Mouse (Mus musculus): ENCODE measurements around the gene Camta1. TPM values are rescaled to one million over a fixed set of nuclear protein-coding genes. Genes with fewer than 3 reads are reported as not detected.

The Camta1 gene
- total RNA-seq, 4 experiments from 2014 or later: 236 to 299 (median 267) TPM

GRCm38 (mm10) chr4:151454611-151455010 lies 407.1 kb downstream of the Camta1 start:
- DNase-seq (ENCODE audit: low spot score in 2 of 2): no peak

DNA sequence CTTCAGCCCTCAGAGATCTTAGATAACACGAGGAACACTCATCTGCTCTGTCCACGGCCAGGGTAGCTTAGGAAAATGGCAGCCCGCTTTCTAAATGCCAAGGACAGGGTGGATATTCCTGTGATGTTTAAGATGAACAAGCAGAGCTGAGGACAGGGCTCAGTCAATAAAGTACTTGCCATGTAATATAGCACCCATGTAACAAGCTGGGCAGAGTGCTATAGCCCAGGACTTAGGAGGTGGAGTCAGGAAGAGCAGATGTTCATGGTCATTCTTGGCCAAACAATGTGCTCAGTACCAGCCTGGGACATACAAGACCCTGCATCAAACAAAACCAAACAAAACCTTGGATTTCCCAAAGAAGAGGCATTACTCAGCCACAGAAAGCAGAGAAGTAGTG lies 407.6 kb downstream of the Camta1 start:
- DNase-seq (ENCODE audit: low spot score in 2 of 2): no peak

DNA sequence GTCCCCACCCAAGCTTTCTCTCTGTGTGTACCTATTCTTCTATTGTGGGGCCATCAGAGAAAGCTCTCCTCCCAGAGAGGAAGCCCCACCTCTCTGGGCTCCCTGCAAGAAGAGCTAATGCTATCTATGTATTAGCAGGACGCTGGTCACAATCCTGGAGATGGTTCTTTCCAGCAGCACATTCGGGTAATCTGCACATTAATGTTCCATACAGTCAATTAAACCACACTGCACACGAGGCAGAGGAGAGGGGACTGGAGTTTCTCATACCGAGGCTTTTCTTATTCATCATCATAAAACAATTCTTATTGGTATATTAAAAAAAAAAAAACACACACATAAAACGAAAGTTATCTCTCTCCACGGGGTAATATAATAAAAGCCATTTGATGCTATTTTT lies 409.8 kb downstream of the Camta1 start:
- DNase-seq (ENCODE audit: low spot score in 2 of 2): no peak

DNA sequence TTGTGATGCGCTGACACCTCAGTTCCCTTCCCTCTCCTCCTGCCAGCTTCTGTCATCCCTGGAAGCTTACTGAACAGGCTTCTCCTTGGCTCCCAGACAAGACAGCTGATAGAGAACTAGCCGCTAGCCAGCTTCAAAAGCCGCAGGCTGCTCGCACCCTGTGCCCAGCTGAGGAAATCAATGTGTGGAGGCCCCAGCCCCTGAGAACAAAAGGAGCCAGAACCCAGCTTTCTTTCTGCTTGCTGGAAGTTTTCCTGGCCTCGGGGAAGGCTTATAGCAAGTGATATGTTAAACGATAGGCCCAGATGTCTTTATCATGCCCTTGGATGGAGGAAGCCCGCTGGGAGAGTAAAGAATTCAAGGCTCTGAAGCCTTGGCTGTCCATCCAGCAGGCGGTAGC lies 411.7 kb downstream of the Camta1 start:
- DNase-seq (ENCODE audit: low spot score in 2 of 2): no peak

DNA sequence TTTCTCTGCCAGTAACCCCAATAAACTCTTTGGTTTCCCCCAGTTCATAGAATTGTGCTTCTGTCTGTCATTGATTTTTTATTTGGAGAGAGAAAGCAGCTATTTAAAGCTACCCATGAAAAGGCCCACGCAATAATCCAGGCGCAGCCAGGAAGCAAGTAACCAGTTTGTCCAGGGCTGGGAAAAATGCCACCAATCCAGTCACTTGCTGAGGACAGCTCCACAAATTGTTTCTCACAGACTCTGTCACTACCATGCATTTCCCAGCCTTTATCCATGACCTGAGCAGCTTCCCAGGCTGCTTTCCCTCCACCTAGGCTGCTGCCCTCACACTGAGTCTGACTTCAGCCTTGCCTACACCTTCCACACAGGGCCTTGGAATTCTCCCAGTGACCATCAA lies 413.3 kb downstream of the Camta1 start:
- peak; percentile 19 to 50 for DNase-seq (ENCODE audit: low spot score in 2 of 2)

DNA sequence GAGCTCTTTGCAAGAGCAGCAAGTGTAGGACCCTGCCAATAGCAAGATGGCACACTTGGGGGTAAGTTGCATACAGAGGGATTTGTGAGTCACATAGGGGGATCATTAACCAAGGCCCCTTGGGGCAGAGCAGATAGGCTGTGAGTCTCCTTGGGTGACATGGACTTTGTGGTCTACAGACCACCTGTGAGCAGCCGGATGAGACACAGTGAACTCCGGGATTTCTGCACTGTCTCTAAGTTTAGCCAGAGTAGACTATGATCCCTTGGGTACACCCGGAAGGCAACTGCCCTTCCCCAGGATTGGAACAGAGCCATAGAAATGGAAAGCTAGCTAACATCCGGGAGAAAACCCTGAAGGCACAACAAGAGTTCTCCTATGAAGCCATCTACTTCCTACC lies 417.0 kb downstream of the Camta1 start:
- DNase-seq (ENCODE audit: low spot score in 2 of 2): no peak

- no peak for DNase-seq (ENCODE audit: low spot score in 2 of 2)
These were observed 423.1 kb downstream of the Camta1 start for GRCm38 (mm10) chr4:151438561-151438960.

- DNase-seq (ENCODE audit: low spot score in 2 of 2): no peak
These were observed 423.8 kb downstream of the Camta1 start for GRCm38 (mm10) chr4:151437859-151438258.

DNA sequence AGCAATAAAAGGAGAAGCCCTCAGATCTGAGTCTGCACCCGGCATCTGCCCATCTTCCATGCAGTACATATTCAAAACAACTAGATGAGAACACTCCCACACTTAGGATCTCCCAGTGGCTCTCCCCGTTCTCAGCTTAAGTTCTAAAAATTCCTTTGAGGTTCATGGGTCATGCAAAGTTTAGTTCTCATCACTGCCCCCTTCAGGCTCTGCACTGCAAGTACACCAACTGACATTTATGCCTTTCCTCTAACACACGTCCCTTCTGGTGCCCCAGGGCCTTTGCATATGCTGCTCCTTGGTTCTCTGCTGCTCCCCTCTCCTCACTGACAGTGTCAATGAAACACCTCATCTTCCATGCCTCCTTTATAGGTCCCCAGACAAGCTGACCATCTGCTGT lies 436.5 kb downstream of the Camta1 start:
- DNase-seq (ENCODE audit: low spot score in 2 of 2): no peak

DNA sequence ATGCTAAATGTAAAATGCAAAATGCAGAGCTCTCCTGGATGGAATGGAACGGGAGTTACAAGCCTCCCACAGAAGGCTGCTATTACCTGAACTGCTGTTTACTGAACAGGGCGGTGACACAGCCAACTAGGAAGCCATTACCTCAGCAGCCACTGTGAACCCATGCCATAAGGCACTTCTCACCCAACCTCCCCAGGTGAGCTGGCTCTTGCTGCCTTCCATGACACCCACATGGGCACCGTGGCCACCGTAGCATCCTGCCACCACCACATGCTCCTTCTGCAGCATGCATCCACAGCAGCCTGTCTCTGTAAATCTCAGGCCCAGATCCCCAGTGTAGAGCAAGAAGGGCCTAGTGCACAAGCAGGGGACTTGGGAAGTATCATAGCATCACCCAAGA lies 438.8 kb downstream of the Camta1 start:
- DNase-seq (ENCODE audit: low spot score in 2 of 2): no peak

DNA sequence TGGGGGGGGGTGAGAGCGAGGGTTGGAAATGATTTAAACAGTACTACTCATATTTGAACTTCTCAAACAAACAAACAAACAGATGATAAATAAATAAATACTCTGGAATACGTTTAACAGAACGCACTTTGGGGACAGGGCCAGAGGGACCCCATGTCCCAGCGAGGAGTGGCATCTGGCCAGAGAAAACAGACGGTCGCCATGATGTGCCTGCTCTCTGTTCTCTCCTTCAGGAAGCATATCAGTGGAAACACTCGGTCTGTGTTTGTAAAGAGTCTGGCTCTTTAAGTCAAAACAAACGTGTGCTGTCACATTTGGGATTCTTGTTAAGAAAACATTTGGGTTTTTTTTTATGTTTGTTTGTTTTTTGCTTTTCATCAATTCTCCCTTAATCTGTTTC lies 439.3 kb downstream of the Camta1 start:
- no peak for DNase-seq (ENCODE audit: low spot score in 2 of 2)

DNA sequence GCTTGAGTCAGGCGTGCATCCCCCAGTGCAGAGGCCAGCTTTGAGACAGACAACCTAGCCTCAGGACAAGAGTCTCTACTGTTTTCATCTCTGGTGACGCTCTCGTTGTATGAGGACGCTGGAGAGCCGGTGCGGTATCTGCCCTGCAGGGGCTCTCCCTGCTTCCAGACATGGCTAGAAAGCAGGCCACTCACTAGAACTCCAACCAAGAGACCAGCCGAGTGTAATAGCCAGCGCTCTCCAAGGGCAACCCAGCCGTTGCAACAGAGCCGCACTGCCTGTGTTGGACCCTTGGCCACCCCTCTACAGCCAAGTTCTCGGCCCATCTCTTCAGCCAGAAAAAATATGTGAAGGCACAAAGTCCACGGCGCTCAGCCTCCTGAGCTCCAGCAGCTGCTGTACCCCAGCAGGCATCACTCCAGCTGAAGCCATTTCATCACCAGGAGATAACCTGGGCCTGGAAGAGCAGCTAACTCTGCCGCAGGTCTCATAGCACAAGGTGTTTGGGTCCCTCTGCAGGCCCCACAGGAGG lies 443.3 kb downstream of the Camta1 start:
- DNase-seq (ENCODE audit: low spot score in 2 of 2): no peak

DNA sequence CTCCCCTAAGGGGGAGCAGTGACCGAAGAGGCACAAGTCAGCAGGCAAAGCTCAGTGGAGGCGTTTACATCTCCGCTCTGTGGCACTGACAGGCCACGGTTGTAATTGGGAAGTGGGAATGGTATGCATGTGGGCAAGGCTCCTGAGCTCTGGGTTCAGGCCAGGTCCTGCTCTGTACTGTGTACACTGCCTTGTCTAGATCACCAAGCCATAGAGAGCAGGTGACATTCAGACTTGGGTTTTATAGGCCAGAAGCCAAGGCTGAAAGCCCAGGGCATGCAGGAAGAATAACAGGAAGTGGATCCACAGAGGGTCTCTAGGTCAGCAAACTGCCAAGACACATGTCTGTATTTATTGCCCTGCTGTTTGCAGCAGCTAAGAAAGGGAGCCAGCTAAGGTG lies 445.9 kb downstream of the Camta1 start:
- DNase-seq (ENCODE audit: low spot score in 2 of 2): no peak

- DNase-seq (ENCODE audit: low spot score in 2 of 2): no peak
These were observed 446.3 kb downstream of the Camta1 start for GRCm38 (mm10) chr4:151415376-151415775.

DNA sequence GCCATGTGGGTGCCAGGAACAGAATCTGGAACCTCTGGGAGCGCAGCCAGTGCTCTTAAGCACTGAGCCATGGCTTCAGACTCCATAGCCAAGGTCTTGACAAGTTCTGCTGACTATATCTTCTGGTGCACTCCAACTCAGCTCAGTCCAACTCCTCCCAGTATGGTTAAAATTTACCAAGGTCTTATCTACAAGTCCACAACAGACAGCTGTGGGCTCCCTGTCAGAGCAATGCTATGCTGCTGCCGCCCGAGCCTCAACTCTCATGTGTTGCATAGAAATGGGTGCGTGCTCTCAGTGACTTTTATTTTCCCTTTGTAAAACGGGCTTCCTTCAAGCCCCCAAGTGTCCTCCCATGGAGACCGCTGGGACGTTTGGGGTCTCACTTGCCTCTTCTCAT lies 446.7 kb downstream of the Camta1 start:
- no peak for DNase-seq (ENCODE audit: low spot score in 2 of 2)

GRCm38 (mm10) chr4:151411641-151412061 lies 450.0 kb downstream of the Camta1 start:
- DNase-seq (ENCODE audit: low spot score in 2 of 2): peak; percentile 81 to 85

DNA sequence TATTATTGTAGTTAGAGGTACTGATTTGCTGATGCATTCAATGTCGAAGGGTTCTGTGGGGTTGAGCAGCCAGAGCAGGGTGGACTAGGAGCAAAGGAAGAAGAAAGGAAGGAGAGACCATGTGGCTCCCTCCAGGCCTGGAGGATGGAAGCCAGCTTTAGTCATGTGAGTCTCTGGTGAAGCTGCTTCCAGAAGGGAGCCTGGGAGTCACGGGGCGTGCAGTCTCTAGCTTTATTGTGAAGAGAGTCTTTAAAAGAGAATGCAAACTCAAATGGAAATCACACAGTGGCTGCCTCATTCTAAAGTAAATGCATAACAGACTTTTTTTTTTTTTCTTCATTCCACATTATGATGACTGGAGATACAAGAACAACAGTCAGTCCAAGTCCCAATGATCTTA lies 450.7 kb downstream of the Camta1 start:
- peak; percentile 16 to 19 for DNase-seq (ENCODE audit: low spot score in 2 of 2)

DNA sequence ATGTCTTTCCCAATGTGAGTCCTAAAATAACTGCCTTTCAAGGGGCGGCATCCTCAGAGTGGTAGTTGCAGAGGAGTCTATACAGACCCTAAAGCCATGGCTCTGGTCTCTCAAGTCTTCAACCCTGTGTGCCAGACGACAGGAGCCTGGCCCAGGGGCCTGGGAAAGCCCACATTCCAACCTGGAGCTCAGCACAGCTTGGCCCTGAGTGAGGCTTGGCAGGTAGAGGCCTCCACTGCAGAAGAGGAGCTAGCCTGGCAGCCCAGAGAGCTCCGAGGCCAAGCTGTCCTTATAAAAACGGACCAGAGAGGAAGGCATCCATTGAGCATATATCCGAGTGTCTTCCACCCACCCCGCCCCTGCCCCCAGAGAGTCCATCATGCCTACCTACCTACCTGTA lies 452.4 kb downstream of the Camta1 start:
- DNase-seq (ENCODE audit: low spot score in 2 of 2): no peak

- no peak for DNase-seq (ENCODE audit: low spot score in 2 of 2)
These were observed 452.9 kb downstream of the Camta1 start for GRCm38 (mm10) chr4:151408811-151409210.

DNA sequence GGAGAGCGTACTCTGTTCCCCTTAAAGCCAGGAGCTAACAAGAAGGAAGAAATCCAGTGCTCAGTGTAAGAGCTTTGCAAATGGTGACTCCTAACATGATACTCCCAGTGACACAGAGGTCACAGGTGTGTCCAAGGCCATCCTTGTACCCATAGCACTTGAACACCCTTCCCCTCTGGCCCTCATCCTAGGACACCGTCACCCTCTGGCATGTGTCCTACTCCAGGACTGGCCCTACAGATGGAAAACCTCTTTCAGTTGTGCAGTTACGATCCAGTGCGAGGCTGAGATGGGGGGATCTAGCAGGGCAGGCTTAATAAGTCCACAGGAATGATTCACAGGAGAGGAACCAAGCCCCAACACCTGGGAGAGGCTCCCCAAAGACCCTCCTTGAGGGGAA lies 453.4 kb downstream of the Camta1 start:
- no peak for DNase-seq (ENCODE audit: low spot score in 2 of 2)

DNA sequence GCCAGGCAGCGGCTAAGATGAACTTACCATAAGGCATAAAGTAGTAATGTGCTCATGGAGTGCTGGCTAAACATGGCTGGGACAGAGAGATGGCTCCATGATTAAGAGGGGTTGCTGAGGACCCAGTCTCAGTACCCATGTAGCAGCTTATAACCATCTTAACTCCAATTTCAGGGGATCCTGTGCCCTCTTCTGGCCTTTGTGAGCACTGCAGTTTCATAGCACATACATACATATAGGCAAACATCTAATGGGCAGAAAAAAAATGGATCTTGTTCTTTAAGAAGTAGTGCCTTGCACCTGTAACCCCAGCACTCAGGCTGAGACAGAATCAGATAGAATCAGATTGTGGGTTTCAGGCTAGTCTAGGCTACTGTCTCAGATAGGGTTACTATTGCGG lies 454.5 kb downstream of the Camta1 start:
- no peak for DNase-seq (ENCODE audit: low spot score in 2 of 2)

- no peak for DNase-seq (ENCODE audit: low spot score in 2 of 2)
These were observed 457.0 kb downstream of the Camta1 start for GRCm38 (mm10) chr4:151404581-151405256.

DNA sequence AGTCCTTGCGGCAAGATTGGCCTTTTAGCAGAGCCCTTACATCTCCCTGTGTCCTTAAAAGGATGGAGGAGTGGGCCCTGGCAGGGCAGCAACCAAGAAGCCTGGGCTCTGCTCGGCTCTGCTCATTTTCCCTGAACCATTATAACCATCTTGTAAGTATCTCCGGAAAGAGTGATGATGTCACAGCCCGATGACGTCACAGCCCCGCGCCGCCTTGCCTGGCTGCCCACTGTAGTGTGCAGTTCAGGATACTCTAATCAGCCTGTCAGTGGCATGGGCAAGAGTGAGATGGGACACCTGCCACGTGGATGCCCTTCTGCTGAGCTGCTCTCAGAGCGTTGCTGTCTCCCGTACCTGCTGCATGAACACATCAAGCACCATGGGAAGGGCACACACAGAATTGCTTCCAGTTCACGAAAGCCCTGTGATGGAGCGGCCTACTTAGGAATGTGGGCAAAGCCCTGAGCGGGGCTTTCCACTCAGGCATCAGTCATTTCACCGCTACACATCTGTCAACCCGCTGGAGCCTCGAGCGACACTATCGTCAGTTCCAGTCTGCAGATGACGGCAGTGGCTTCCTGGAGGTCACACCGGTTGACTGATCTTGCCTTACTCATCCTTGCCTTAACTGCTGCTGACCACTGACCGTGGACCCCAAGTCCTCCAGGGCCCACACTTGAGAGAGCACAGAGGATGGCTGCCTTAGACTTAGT lies 459.8 kb downstream of the Camta1 start:
- DNase-seq (ENCODE audit: low spot score in 2 of 2): no peak
